Mouse (Mus musculus): ENCODE data around the gene Sh3pxd2b. TPM values are rescaled to one million over a fixed set of nuclear protein-coding genes. Genes with fewer than 3 reads are reported as not detected.
A peak's percentile ranks its signal among the peaks of the same experiment; 100 is the strongest.

The Sh3pxd2b gene
- polyA plus RNA-seq, 1 experiment, result 64.9 TPM

- H3K4me1 ChIP-seq (ENCODE audit: control insufficient read depth, insufficient read depth, low read length), result 0 out of 2 replicates have a peak, but pooled peaks cover 2% of the 10 kb centered on the region
- H3K4me3 ChIP-seq (ENCODE audit: insufficient read depth, low read length), result no peak overlapping the region
- no peak for TF ChIP-seq POLR2A (IDR thresholded peaks at IDR 0.05; ENCODE audit: borderline replicate concordance, low read depth, low read length)
- no peak for TF ChIP-seq CTCF (IDR thresholded peaks at IDR 0.05; ENCODE audit: low read depth, low read length)
- H3K27ac ChIP-seq (ENCODE audit: insufficient read depth, low read depth, low read length), result no peak overlapping the region
Measured at GRCm38 (mm10) chr11:32309446-32309845, 38.2 kb upstream of the Sh3pxd2b start.

DNA sequence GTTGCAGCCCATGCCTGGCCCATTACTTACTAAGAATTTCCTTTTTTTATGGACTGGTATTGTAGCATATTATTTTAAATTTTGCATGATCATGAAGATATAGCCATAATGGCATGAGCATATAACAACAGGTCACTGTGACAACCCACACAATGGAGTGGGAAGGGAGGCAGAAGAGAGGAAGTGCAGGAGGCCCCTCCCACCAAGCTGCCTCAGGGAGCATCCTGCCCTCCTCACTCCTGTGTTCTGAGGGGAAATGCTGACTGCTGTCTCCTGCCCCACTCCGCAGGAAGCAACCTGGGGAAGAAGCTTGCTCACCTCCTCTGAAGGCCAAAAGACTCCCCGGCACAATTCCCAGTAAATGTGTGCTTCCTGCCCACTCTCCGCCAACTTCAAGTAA, 37.7 kb upstream of the Sh3pxd2b start:
- Histone ChIP-seq H3K4me3 (ENCODE audit: insufficient read depth, low read length) (no peak overlapping the region), H3K4me1 (ENCODE audit: control insufficient read depth, insufficient read depth, low read length) (0 out of 2 replicates have a peak, but pooled peaks cover 2% of the 10 kb centered on the region), H3K27ac (ENCODE audit: insufficient read depth, low read depth, low read length) (no peak overlapping the region)
- TF ChIP-seq CTCF (IDR thresholded peaks at IDR 0.05; ENCODE audit: low read depth, low read length), result no peak
- TF ChIP-seq POLR2A (IDR thresholded peaks at IDR 0.05; ENCODE audit: borderline replicate concordance, low read depth, low read length), result no peak

DNA sequence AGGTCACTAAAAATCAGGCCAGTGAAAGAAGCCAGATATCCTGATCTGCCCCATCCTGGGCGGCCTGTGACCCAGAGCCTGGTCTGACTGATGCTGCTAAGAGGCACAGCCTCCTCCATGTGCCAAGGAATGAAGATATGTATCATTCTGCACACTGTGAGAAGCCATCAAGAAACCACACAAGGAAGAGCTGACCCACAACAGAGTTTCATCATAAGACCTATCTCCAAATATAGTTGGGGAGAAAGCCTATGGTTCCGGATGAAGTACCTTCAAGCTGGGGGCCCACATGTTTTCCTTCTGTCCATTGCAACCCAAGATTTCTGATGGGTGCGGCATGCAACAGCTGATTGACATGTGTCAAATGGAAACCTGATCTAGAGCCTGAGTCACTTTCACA, 31.6 kb upstream of the Sh3pxd2b start:
- H3K4me3 ChIP-seq (ENCODE audit: insufficient read depth, low read length), result no peak overlapping the region
- peaks cover 2% of the 10 kb centered on the region; the same call in 1 of the 2 replicates for H3K4me1 ChIP-seq (ENCODE audit: control insufficient read depth, insufficient read depth, low read length)
- no peak overlapping the region for H3K27ac ChIP-seq (ENCODE audit: insufficient read depth, low read depth, low read length)
- no peak for TF ChIP-seq CTCF (IDR thresholded peaks at IDR 0.05; ENCODE audit: low read depth, low read length)
- no peak for TF ChIP-seq POLR2A (IDR thresholded peaks at IDR 0.05; ENCODE audit: borderline replicate concordance, low read depth, low read length)

DNA sequence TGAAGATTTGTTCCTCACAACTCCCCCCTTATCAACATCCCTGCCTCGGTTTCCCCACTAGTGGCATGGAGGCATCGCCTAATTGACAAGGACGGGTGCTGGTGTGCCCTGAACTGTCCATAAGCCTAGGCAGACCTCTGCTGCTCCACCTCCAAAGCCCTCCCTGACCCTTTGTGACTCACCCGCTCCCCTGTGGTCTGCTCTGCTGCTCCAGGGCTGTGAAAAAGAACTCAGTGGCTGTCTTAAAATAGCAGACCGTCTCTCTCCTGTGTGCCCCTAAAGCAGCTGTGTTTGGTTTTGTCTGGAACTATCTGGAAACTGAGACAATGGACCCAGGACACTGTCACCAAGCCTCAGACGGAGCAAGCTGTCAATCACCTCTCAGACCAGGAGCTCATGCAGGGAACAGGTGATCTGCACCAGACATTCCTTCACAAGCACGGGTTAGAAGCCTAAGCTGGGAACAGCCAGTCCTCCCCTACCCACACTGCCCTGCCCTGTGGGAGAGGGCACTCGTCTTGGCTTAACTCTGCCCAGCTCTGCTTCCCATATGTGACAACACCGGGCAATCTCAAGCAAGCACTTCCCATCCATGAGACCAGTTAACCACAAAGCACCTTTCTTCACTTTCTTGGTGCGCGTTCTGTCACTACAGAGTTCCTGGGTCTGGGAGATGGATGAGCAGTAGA, 27.0 kb upstream of the Sh3pxd2b start:
- Histone ChIP-seq H3K4me1 (ENCODE audit: control insufficient read depth, insufficient read depth, low read length) (peaks cover 9% of the 10 kb centered on the region), H3K4me3 (ENCODE audit: insufficient read depth, low read length) (no peak overlapping the region), H3K27ac (ENCODE audit: insufficient read depth, low read depth, low read length) (no peak overlapping the region)
- TF ChIP-seq CTCF (IDR thresholded peaks at IDR 0.05; ENCODE audit: low read depth, low read length) (no peak), POLR2A (IDR thresholded peaks at IDR 0.05; ENCODE audit: borderline replicate concordance, low read depth, low read length) (no peak)

DNA sequence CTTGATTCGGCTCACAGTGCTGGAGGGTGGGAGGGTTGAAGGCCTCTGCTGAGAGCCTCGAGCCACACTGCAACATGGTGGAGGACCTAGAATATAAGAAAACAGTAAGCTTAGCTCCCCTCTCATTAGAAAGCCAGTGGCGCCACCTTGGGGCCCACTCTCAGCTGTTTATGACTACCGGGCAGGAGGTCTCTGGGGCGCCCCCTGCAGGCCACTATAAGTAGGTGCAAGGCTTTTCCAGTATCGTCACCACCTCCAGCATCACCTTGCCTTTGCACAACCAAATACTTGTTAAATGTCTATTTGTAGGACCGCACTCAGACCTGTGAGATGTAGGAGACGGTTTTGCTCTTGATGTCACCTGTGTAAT, 26.4 kb upstream of the Sh3pxd2b start:
- Histone ChIP-seq H3K4me1 (ENCODE audit: control insufficient read depth, insufficient read depth, low read length) (peaks cover 9% of the 10 kb centered on the region), H3K27ac (ENCODE audit: insufficient read depth, low read depth, low read length) (no peak overlapping the region), H3K4me3 (ENCODE audit: insufficient read depth, low read length) (no peak overlapping the region)
- TF ChIP-seq POLR2A (IDR thresholded peaks at IDR 0.05; ENCODE audit: borderline replicate concordance, low read depth, low read length), result no peak
- peak; percentile 98 for TF ChIP-seq CTCF (IDR thresholded peaks at IDR 0.05; ENCODE audit: low read depth, low read length)

DNA sequence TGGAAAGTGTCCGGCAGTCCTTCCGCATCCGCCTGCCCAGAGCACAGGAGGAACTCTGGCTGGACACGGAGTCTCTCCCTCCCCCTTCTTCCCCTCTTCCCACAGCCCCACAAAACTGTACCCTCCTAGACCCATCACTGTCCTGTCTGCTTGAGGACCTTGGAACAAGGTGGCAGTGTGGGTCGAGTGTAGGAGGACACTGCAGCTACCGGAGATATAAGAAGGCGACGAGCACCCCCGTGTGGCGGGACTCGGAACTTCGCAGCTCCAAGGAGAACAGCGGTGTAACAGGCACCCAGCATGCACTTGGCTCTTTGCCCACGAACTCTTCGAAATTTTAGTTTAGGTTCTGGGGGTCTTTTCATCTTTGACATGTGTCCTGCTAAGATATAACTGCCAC, 23.0 kb upstream of the Sh3pxd2b start:
- peak overlapping the region; percentile 55 for H3K4me3 ChIP-seq (ENCODE audit: insufficient read depth, low read length)

DNA sequence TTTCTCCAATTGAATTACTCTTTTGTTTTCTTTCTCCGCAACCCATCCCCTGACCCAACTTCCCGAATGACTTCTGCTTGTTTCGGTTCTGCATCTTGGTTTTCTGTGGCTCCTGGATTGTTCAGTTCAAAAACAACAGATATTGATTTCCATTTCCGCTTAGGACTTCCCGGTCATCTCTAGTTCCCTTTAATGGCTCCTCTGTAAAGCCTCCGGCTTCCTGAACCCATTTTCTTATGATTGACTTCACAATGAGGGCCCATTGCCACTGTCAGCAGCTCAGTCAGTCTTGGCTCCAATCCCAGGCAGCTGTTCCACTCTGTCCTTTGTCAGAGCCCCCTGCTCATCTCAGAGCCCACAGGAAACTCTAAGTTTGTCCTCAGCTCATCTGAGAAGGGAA, 16.5 kb upstream of the Sh3pxd2b start:
- Histone ChIP-seq H3K4me1 (ENCODE audit: control insufficient read depth, insufficient read depth, low read length) (peaks cover 34% of the 10 kb centered on the region), H3K27ac (ENCODE audit: insufficient read depth, low read depth, low read length) (peak overlapping the region; percentile 98), H3K4me3 (ENCODE audit: insufficient read depth, low read length) (no peak overlapping the region)
- no peak for TF ChIP-seq POLR2A (IDR thresholded peaks at IDR 0.05; ENCODE audit: borderline replicate concordance, low read depth, low read length)
- no peak for TF ChIP-seq CTCF (IDR thresholded peaks at IDR 0.05; ENCODE audit: low read depth, low read length)

More for the DNA sequence above, 23.0 kb upstream of the Sh3pxd2b start:
- no peak for TF ChIP-seq POLR2A (IDR thresholded peaks at IDR 0.05; ENCODE audit: borderline replicate concordance, low read depth, low read length)
- TF ChIP-seq CTCF (IDR thresholded peaks at IDR 0.05; ENCODE audit: low read depth, low read length), result peak; percentile 93
- Histone ChIP-seq H3K27ac (ENCODE audit: insufficient read depth, low read depth, low read length) (peak overlapping the region; percentile 43), H3K4me1 (ENCODE audit: control insufficient read depth, insufficient read depth, low read length) (peaks cover 16% of the 10 kb centered on the region)

DNA sequence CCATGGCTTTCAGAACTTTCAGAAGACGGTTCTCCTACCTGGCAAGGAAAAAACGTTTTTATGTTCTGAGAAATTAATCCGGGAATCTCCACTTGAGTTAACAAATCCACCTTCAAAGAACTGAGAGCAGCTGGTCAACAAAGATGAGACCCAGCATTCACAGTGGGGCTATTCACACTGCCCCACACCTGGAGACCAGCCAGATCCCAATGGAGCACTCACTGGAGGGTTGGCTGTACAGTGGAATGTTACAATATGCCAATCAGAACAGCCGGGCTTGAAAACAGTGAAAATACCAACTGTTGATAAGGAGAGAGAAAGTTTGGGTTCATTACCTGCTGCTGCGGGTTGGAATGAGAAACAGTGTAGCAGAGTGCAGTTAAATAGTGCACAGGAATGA, 15.8 kb upstream of the Sh3pxd2b start:
- peaks cover 38% of the 10 kb centered on the region for H3K4me1 ChIP-seq (ENCODE audit: control insufficient read depth, insufficient read depth, low read length)
- no peak for TF ChIP-seq CTCF (IDR thresholded peaks at IDR 0.05; ENCODE audit: low read depth, low read length)
- no peak for TF ChIP-seq POLR2A (IDR thresholded peaks at IDR 0.05; ENCODE audit: borderline replicate concordance, low read depth, low read length)
- H3K4me3 ChIP-seq (ENCODE audit: insufficient read depth, low read length), result no peak overlapping the region
- peak overlapping the region; percentile 96 for H3K27ac ChIP-seq (ENCODE audit: insufficient read depth, low read depth, low read length)

DNA sequence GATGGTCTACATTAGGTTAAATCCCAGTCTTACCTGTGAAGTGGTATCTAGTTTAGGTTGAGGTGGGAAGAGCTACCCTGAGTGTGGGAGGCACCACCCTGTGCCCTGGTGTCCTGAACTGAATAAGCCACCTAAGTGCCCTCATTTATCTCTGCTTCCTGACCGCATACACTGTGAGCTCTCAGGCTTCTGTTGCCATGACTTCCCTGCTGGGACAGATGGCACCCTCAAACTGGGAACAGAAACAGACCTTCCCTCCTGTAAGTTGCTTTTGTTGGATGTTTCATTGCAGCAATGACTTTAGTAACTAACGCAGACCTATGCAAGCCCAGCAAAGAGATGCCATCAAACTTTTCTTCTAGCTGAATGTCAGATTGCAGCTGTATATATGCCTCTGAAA, 14.4 kb upstream of the Sh3pxd2b start:
- Histone ChIP-seq H3K27ac (ENCODE audit: insufficient read depth, low read depth, low read length) (no peak overlapping the region), H3K4me3 (ENCODE audit: insufficient read depth, low read length) (no peak overlapping the region), H3K4me1 (ENCODE audit: control insufficient read depth, insufficient read depth, low read length) (peaks cover 42% of the 10 kb centered on the region)
- no peak for TF ChIP-seq POLR2A (IDR thresholded peaks at IDR 0.05; ENCODE audit: borderline replicate concordance, low read depth, low read length)
- no peak for TF ChIP-seq CTCF (IDR thresholded peaks at IDR 0.05; ENCODE audit: low read depth, low read length)

DNA sequence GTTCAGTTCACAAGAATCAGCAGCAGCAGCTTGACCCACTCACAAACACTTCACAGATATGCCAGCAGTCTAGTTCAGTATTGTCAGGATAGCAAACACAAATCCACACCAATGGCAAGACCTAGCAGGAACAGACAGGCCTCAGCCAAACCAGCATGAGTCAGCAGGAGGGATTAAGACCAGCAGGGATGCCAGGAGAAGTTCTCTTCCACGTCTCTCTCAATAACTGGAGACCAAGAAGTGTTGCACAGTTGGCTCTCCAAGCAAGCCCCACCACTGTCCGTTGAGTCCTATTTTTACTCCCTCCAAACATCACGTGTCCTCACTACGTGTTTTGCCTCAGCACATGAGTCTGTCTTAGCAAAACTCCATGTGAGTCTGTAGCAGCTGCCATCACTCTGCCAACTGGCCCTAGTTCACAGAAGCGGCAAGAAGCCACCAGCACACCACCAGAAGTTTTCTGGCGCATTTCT, 11.1 kb upstream of the Sh3pxd2b start:
- Histone ChIP-seq H3K4me1 (ENCODE audit: control insufficient read depth, insufficient read depth, low read length) (peaks cover 35% of the 10 kb centered on the region), H3K27ac (ENCODE audit: insufficient read depth, low read depth, low read length) (no peak overlapping the region), H3K4me3 (ENCODE audit: insufficient read depth, low read length) (no peak overlapping the region)
- TF ChIP-seq CTCF (IDR thresholded peaks at IDR 0.05; ENCODE audit: low read depth, low read length), result no peak
- TF ChIP-seq POLR2A (IDR thresholded peaks at IDR 0.05; ENCODE audit: borderline replicate concordance, low read depth, low read length), result no peak

All from bone marrow macrophage, adult 2 months (primary cell).